Mouse (Mus musculus): ENCODE measurements around the gene Rps13. TPM values are rescaled to one million over a fixed set of nuclear protein-coding genes. Genes with fewer than 3 reads are reported as not detected.
"Not testable (repeated sequence)": the region's sequence is repeated elsewhere in the genome, so short reads cannot be mapped to it uniquely, and the experiment has no call there.

The Rps13 gene
- 15.1 and 40.2 TPM in 2 replicates for polyA plus RNA-seq (2012; rRNA removed)

GRCm38 (mm10) chr7:116333713-116334668, at the start of gene Rps13:
Gene Rps13 (minus strand): TSS chr7:116334195.
- Histone ChIP-seq H3K27ac (ENCODE audit: insufficient read depth, low read depth, low read length) (peak within 1 kb of the TSS; percentile 39), H3K4me3 (ENCODE audit: low read depth, low read length) (peak within 1 kb of the TSS; percentile 82), H3K27me3 (ENCODE audit: control insufficient read depth, insufficient read depth, low read length) (no peaks in the 10 kb centered on the region), H3K4me1 (ENCODE audit: control insufficient read depth, insufficient read depth, insufficient read length, low read length) (peaks cover 1% of the 10 kb centered on the region; the same call in 1 of the 2 replicates), H3K36me3 (ENCODE audit: control insufficient read depth, insufficient read depth, low read length) (peaks cover 32% of the 10 kb centered on the region)
- WGBS: under 1% methylated on average over 78 of the region's 78 CpGs
- TF ChIP-seq CTCF (IDR thresholded peaks at IDR 0.05; ENCODE audit: extremely low read depth, insufficient read length, insufficient replicate concordance, low read depth, low read length): no peak
- TF ChIP-seq POLR2A (IDR thresholded peaks at IDR 0.05; ENCODE audit: low read depth, low read length): peak; percentile 89

GRCm38 (mm10) chr7:116379181-116379580, 45.2 kb upstream of the Rps13 start:
- 88% methylated on average over 6 of the region's 6 CpGs for WGBS
- H3K27me3 ChIP-seq (ENCODE audit: control insufficient read depth, insufficient read depth, low read length): not testable (repeated sequence)

GRCm38 (mm10) chr7:116374284-116374683, 40.3 kb upstream of the Rps13 start:
- H3K27me3 ChIP-seq (ENCODE audit: control insufficient read depth, insufficient read depth, low read length): no peaks in the 10 kb centered on the region
- no peak overlapping the region for H3K27ac ChIP-seq (ENCODE audit: insufficient read depth, low read depth, low read length)
- H3K4me3 ChIP-seq (ENCODE audit: low read depth, low read length): no peak overlapping the region
- 45% methylated on average over 1 of the region's 1 CpGs for WGBS
- H3K4me1 ChIP-seq (ENCODE audit: control insufficient read depth, insufficient read depth, insufficient read length, low read length): no peaks in the 10 kb centered on the region
- H3K36me3 ChIP-seq (ENCODE audit: control insufficient read depth, insufficient read depth, low read length): peaks cover 32% of the 10 kb centered on the region
- TF ChIP-seq CTCF (IDR thresholded peaks at IDR 0.05; ENCODE audit: extremely low read depth, insufficient read length, insufficient replicate concordance, low read depth, low read length) (no peak), POLR2A (IDR thresholded peaks at IDR 0.05; ENCODE audit: low read depth, low read length) (no peak)

More at GRCm38 (mm10) chr7:116379181-116379580, 45.2 kb upstream of the Rps13 start:
- peaks cover 33% of the 10 kb centered on the region for H3K36me3 ChIP-seq (ENCODE audit: control insufficient read depth, insufficient read depth, low read length)
- H3K4me3 ChIP-seq (ENCODE audit: low read depth, low read length); H3K4me1 ChIP-seq (ENCODE audit: control insufficient read depth, insufficient read depth, insufficient read length, low read length); H3K27ac ChIP-seq (ENCODE audit: insufficient read depth, low read depth, low read length): not testable (repeated sequence)

- H3K27ac ChIP-seq (ENCODE audit: insufficient read depth, low read depth, low read length): no peak overlapping the region
- no peak for TF ChIP-seq CTCF (IDR thresholded peaks at IDR 0.05; ENCODE audit: extremely low read depth, insufficient read length, insufficient replicate concordance, low read depth, low read length)
- TF ChIP-seq POLR2A (IDR thresholded peaks at IDR 0.05; ENCODE audit: low read depth, low read length): no peak
These were observed 2.2 kb upstream of the Rps13 start for GRCm38 (mm10) chr7:116336226-116336625.

DNA sequence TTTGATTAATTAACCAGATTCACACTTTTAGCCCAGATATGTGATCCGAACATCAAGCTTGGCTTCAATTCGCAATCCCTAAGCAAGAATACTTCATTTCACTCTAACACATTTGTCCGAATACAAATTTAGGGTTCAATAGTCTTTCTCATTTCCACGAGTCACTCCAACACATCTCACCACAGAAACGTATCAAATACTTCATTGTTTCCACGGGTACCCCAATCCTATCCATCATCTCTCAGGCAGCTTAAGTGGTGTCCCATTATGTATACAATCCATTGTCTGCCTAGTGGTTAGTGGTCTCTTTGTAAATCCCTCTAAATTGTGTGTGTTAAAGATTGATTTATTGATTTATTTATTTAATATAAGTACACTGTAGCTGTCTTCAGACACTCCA, 1.1 kb upstream of the Rps13 start:
- H3K27me3 ChIP-seq (ENCODE audit: control insufficient read depth, insufficient read depth, low read length): no peaks in the 10 kb centered on the region
- H3K36me3 ChIP-seq (ENCODE audit: control insufficient read depth, insufficient read depth, low read length): peaks cover 32% of the 10 kb centered on the region
- no peak overlapping the region for H3K4me3 ChIP-seq (ENCODE audit: low read depth, low read length)
- WGBS: 69% methylated on average over 6 of the region's 6 CpGs
- no peak for TF ChIP-seq POLR2A (IDR thresholded peaks at IDR 0.05; ENCODE audit: low read depth, low read length)
- TF ChIP-seq CTCF (IDR thresholded peaks at IDR 0.05; ENCODE audit: extremely low read depth, insufficient read length, insufficient replicate concordance, low read depth, low read length): no peak
- H3K4me1 ChIP-seq (ENCODE audit: control insufficient read depth, insufficient read depth, insufficient read length, low read length): peaks cover 1% of the 10 kb centered on the region; the same call in 1 of the 2 replicates
- no peak overlapping the region for H3K27ac ChIP-seq (ENCODE audit: insufficient read depth, low read depth, low read length)

More at GRCm38 (mm10) chr7:116336226-116336625, 2.2 kb upstream of the Rps13 start:
- 5% methylated on average over 1 of the region's 1 CpGs for WGBS
- Histone ChIP-seq H3K4me3 (ENCODE audit: low read depth, low read length) (no peak overlapping the region), H3K27me3 (ENCODE audit: control insufficient read depth, insufficient read depth, low read length) (no peaks in the 10 kb centered on the region), H3K4me1 (ENCODE audit: control insufficient read depth, insufficient read depth, insufficient read length, low read length) (peaks cover 1% of the 10 kb centered on the region; the same call in 1 of the 2 replicates), H3K36me3 (ENCODE audit: control insufficient read depth, insufficient read depth, low read length) (peaks cover 29% of the 10 kb centered on the region)

DNA sequence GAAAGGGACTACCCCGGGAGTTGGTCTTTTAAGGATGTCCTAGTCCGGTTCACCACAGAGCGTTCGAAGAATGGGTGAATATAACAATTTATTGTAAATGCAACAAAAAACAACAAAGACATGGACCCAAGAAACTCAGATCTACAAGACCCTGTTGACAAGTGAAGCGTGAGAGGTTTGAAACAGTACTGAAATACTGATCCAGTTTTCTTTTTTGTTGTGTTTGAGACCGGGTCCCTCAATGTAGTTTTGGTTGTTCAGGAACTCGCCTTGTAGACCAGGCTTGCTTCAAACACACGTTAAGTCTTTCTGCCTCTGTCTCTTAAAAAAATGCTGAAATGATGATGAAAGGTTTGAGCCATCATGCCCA, 659 bp upstream of the Rps13 start:
- 8% methylated on average over 8 of the region's 8 CpGs for WGBS
- TF ChIP-seq POLR2A (IDR thresholded peaks at IDR 0.05; ENCODE audit: low read depth, low read length) (no peak), CTCF (IDR thresholded peaks at IDR 0.05; ENCODE audit: extremely low read depth, insufficient read length, insufficient replicate concordance, low read depth, low read length) (no peak)

DNA sequence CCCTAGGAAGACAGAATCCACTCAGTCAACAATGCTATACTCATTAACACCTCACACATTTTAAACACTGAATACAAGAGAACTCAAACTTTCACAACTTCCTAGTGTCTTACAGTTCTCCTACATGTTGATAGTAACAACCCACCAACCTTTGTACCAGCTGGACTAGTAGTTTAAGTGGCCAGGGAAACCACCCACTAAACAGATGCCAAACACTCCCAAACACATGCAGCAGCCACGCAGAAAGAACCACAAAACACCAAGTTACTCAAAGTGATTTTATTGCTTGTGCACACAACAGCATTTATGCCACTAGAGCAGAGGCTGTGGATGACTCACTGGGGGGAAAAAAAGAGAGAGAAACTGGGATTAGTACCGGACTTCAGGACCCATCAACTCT, 2.7 kb downstream of the Rps13 start:
- 68% methylated on average over 2 of the region's 2 CpGs for WGBS
- peaks cover 28% of the 10 kb centered on the region for H3K36me3 ChIP-seq (ENCODE audit: control insufficient read depth, insufficient read depth, low read length)
- no peak for TF ChIP-seq CTCF (IDR thresholded peaks at IDR 0.05; ENCODE audit: extremely low read depth, insufficient read length, insufficient replicate concordance, low read depth, low read length)
- TF ChIP-seq POLR2A (IDR thresholded peaks at IDR 0.05; ENCODE audit: low read depth, low read length): no peak

More for the DNA sequence above, 659 bp upstream of the Rps13 start:
- peak overlapping the region; percentile 82 for H3K4me3 ChIP-seq (ENCODE audit: low read depth, low read length)
- peaks cover 32% of the 10 kb centered on the region for H3K36me3 ChIP-seq (ENCODE audit: control insufficient read depth, insufficient read depth, low read length)
- H3K4me1 ChIP-seq (ENCODE audit: control insufficient read depth, insufficient read depth, insufficient read length, low read length): peaks cover 1% of the 10 kb centered on the region; the same call in 1 of the 2 replicates
- peak overlapping the region; percentile 33; the same call in 1 of the 2 replicates for H3K27ac ChIP-seq (ENCODE audit: insufficient read depth, low read depth, low read length)
- H3K27me3 ChIP-seq (ENCODE audit: control insufficient read depth, insufficient read depth, low read length): no peaks in the 10 kb centered on the region

More for the DNA sequence above, 2.7 kb downstream of the Rps13 start:
- Histone ChIP-seq H3K27me3 (ENCODE audit: control insufficient read depth, insufficient read depth, low read length) (no peaks in the 10 kb centered on the region), H3K4me1 (ENCODE audit: control insufficient read depth, insufficient read depth, insufficient read length, low read length) (peaks cover 1% of the 10 kb centered on the region; the same call in 1 of the 2 replicates), H3K27ac (ENCODE audit: insufficient read depth, low read depth, low read length) (no peak overlapping the region), H3K4me3 (ENCODE audit: low read depth, low read length) (no peak overlapping the region)
